Mouse (Mus musculus) mouse embryonic stem cell (cell line): ENCODE measurements around the gene Fgf22.

Experiments
- in situ Hi-C, 2 experiments: fragments of 300-500 bp; cut with MboI; formaldehyde crosslinking; loops; 1 replicate in 1 of 2; 3 replicates in 1 of 2; pipeline ENCODE4 v1.14.3; 2019 to 2020; ENCODE audit warnings: low sequenced_read_pairs in 2 of 2, low pct_unique_long_range_greater_than_20kb in 1 of 2, mixed read lengths in 1 of 2; ENCODE audit not compliant: unreplicated experiment in 1 of 2

Gene Fgf22

GRCm38 (mm10) chr10:79754856-79755516 is at the start of gene Fgf22:
Gene Fgf22, plus strand, starts transcription at chr10:79755076.
- in situ Hi-C loops, result no loop called here

GRCm38 (mm10) chr10:79705951-79706350 is 48.9 kb upstream of the Fgf22 start:
- in situ Hi-C loops, result no loop called here

- in situ Hi-C loops, result no loop called here
These were observed 48.3 kb upstream of the Fgf22 start for GRCm38 (mm10) chr10:79706406-79707094.

- in situ Hi-C loops, result no loop called here
These were observed 47.7 kb upstream of the Fgf22 start for GRCm38 (mm10) chr10:79707162-79707561.

- in situ Hi-C loops, result no loop called here
These were observed 47.1 kb upstream of the Fgf22 start for GRCm38 (mm10) chr10:79707759-79708158.

- in situ Hi-C loops, result no loop called here
These were observed 46.2 kb upstream of the Fgf22 start for GRCm38 (mm10) chr10:79708668-79709067.

- in situ Hi-C loops, result no loop called here
These were observed 45.6 kb upstream of the Fgf22 start for GRCm38 (mm10) chr10:79709307-79709706.

GRCm38 (mm10) chr10:79712029-79712428 is 42.8 kb upstream of the Fgf22 start:
- in situ Hi-C loops, result no loop called here

GRCm38 (mm10) chr10:79712499-79713126 is 42.3 kb upstream of the Fgf22 start:
- in situ Hi-C loops, result no loop called here

GRCm38 (mm10) chr10:79713163-79713562 is 41.7 kb upstream of the Fgf22 start:
- in situ Hi-C loops, result no loop called here

GRCm38 (mm10) chr10:79714996-79715395 is 39.9 kb upstream of the Fgf22 start:
- in situ Hi-C loops, result no loop called here

- in situ Hi-C loops, result no loop called here
These were observed 38.5 kb upstream of the Fgf22 start, which contains the start of gene Hcn2 for GRCm38 (mm10) chr10:79716254-79716987. Gene Hcn2, plus strand, starts transcription at chr10:79716634.

GRCm38 (mm10) chr10:79716988-79717355 is 37.9 kb upstream of the Fgf22 start:
- in situ Hi-C loops, result no loop called here

- in situ Hi-C loops, result no loop called here
These were observed 37.1 kb upstream of the Fgf22 start for GRCm38 (mm10) chr10:79717640-79718357.

GRCm38 (mm10) chr10:79721089-79721488 is 33.8 kb upstream of the Fgf22 start:
- in situ Hi-C loops, result no loop called here

GRCm38 (mm10) chr10:79723047-79723446 is 31.8 kb upstream of the Fgf22 start:
- in situ Hi-C loops, result no loop called here

GRCm38 (mm10) chr10:79723692-79724091 is 31.2 kb upstream of the Fgf22 start:
- in situ Hi-C loops, result no loop called here

- in situ Hi-C loops, result no loop called here
These were observed 28.8 kb upstream of the Fgf22 start for GRCm38 (mm10) chr10:79726090-79726489.
